Comparison of ENCODE assay signal across 8 mouse cellular contexts in genomic region chr8:126586599-126587577, GRCm38 (mm10). TPM values are rescaled to one million over a fixed set of nuclear protein-coding genes. Genes with fewer than 3 reads are reported as not detected.
DNase-seq lines count a peak whose midpoint lies in the region; ATAC-seq and TF ChIP-seq lines count a peak whose summit lies in the region.

No protein-coding gene starts in this region.

- no peak overlapping the region for H3K4me3 ChIP-seq in hindbrain, embryonic 11.5 days (ENCODE audit: low read depth, low read length)
- H3K4me3 ChIP-seq in hindbrain, embryonic 10.5 days = no peak overlapping the region
- no peak overlapping the region for H3K4me3 ChIP-seq in forebrain, embryonic 14.5 days (ENCODE audit: low read depth, low read length)
- no peak overlapping the region for H3K4me3 ChIP-seq in liver, embryonic 14.5 days (ENCODE audit: insufficient read depth in 1 of 2, low read depth in 2 of 2, low read length in 2 of 2)

- DNase-seq in hindbrain, embryonic 11.5 days (ENCODE audit: low spot score) = peak; percentile 19
- DNase-seq in hindbrain, embryonic 10.5 days (ENCODE audit: low spot score) = no peak
- DNase-seq in CD4-positive helper T cell, adult 2 months (ENCODE audit: low read depth, low spot score) = peak; percentile 47
- no peak for DNase-seq in forebrain, embryonic 14.5 days (ENCODE audit: low spot score)
- no peak for DNase-seq in liver, embryonic 14.5 days (ENCODE audit: low read depth in 3 of 3, low spot score in 3 of 3)
- DNase-seq in Muller cell, postnatal 12 days (ENCODE audit: inconsistent ontology term) = no peak
- no peak for DNase-seq in embryo, embryonic 10.5 days (ENCODE audit: low spot score)

- no peak overlapping the region for H3K4me2 ChIP-seq in hindbrain, embryonic 11.5 days (replicated peaks; ENCODE audit: low read depth, low read length)
- H3K4me2 ChIP-seq in forebrain, embryonic 14.5 days (ENCODE audit: low read length) = peak overlapping the region; percentile 100
- peak overlapping the region; percentile 89 for H3K4me2 ChIP-seq in liver, embryonic 14.5 days (ENCODE audit: low read depth)

- no peak overlapping the region for H3K9ac ChIP-seq in hindbrain, embryonic 11.5 days (ENCODE audit: low read depth, low read length)
- H3K9ac ChIP-seq in forebrain, embryonic 14.5 days (ENCODE audit: low read length) = no peak overlapping the region
- no peak overlapping the region for H3K9ac ChIP-seq in liver, embryonic 14.5 days (replicated peaks)

- peaks cover 9% of the 10 kb centered on the region; the same call in 1 of the 2 replicates for H3K4me1 ChIP-seq in hindbrain, embryonic 11.5 days (replicated peaks; ENCODE audit: control insufficient read depth, insufficient read depth, low read length)
- peaks cover 88% of the 10 kb centered on the region for H3K4me1 ChIP-seq in hindbrain, embryonic 10.5 days (replicated peaks)
- H3K4me1 ChIP-seq in forebrain, embryonic 14.5 days (ENCODE audit: control insufficient read depth, insufficient read depth, low read length) = peaks cover 52% of the 10 kb centered on the region
- H3K4me1 ChIP-seq in liver, embryonic 14.5 days (replicated peaks; ENCODE audit: control insufficient read depth in 2 of 2, insufficient read depth in 2 of 2, low read length in 1 of 2) = peaks cover 17 to 41% of the 10 kb centered on the region in 2 experiments

- no peak overlapping the region for H3K27ac ChIP-seq in hindbrain, embryonic 11.5 days (ENCODE audit: low read depth, low read length)
- no peak overlapping the region for H3K27ac ChIP-seq in hindbrain, embryonic 10.5 days
- H3K27ac ChIP-seq in forebrain, embryonic 14.5 days (ENCODE audit: low read depth, low read length) = no peak overlapping the region; the same call in 1 of the 2 replicates
- H3K27ac ChIP-seq in liver, embryonic 14.5 days = 0 out of 2 replicates have a peak overlapping the region, but pooled peaks have one; percentile 9

- H3K36me3 ChIP-seq in hindbrain, embryonic 11.5 days (ENCODE audit: control insufficient read depth, insufficient read depth, low read length) = no peaks in the 10 kb centered on the region
- H3K36me3 ChIP-seq in hindbrain, embryonic 10.5 days = peaks cover 32% of the 10 kb centered on the region
- H3K36me3 ChIP-seq in forebrain, embryonic 14.5 days (ENCODE audit: control insufficient read depth, insufficient read depth, low read length) = peaks cover 41% of the 10 kb centered on the region
- H3K36me3 ChIP-seq in liver, embryonic 14.5 days (replicated peaks; ENCODE audit: control insufficient read depth, insufficient read depth, low read depth) = no peaks in the 10 kb centered on the region; the same call in 1 of the 2 replicates

- TF ChIP-seq CTCF in liver, embryonic 14.5 days (IDR thresholded peaks at IDR 0.05; ENCODE audit: low read depth) = 0 out of 2 replicates have a peak, but pooled peaks have one; percentile 6

- no peak for TF ChIP-seq EP300 in liver, embryonic 14.5 days (IDR thresholded peaks at IDR 0.05; ENCODE audit: low read depth)

- no peaks in the 10 kb centered on the region for H3K9me3 ChIP-seq in hindbrain, embryonic 11.5 days (ENCODE audit: control insufficient read depth, low read length)
- no peaks in the 10 kb centered on the region for H3K9me3 ChIP-seq in hindbrain, embryonic 10.5 days
- H3K9me3 ChIP-seq in forebrain, embryonic 14.5 days (replicated peaks; ENCODE audit: control insufficient read depth, low read length) = no peaks in the 10 kb centered on the region
- no peaks in the 10 kb centered on the region for H3K9me3 ChIP-seq in liver, embryonic 14.5 days (ENCODE audit: control insufficient read depth, low read length)

- 83% methylated on average over 10 of the region's 10 CpGs for WGBS in hindbrain, embryonic 11.5 days
- 84% methylated on average over 10 of the region's 10 CpGs for WGBS in hindbrain, embryonic 10.5 days
- 78% methylated on average over 10 of the region's 10 CpGs for WGBS in forebrain, embryonic 14.5 days
- 61% methylated on average over 10 of the region's 10 CpGs for WGBS in liver, embryonic 14.5 days (ENCODE audit: insufficient replicate concordance)

- ATAC-seq in hindbrain, embryonic 11.5 days (ENCODE audit: low FRiP score) = no peak
- ATAC-seq in forebrain, embryonic 14.5 days = no peak
- no peak for ATAC-seq in liver, embryonic 14.5 days (ENCODE audit: insufficient read depth)
- no peak for ATAC-seq in activated CD4-positive, CD25-positive, alpha-beta regulatory T cell, adult 4 months

- no peaks in the 10 kb centered on the region for H3K27me3 ChIP-seq in hindbrain, embryonic 11.5 days (ENCODE audit: control insufficient read depth, insufficient read depth, low read length)
- no peaks in the 10 kb centered on the region for H3K27me3 ChIP-seq in hindbrain, embryonic 10.5 days (ENCODE audit: insufficient read depth, poor library complexity, severe bottlenecking)
- H3K27me3 ChIP-seq in forebrain, embryonic 14.5 days (replicated peaks; ENCODE audit: control insufficient read depth, insufficient read depth, low read length) = no peaks in the 10 kb centered on the region
- no peaks in the 10 kb centered on the region for H3K27me3 ChIP-seq in liver, embryonic 14.5 days (ENCODE audit: control insufficient read depth, insufficient read depth, low read length)

RNA-seq across cellular contexts. Expression of gene Irf2bp2, which starts 6.9 kb away (rescaled TPM):
- 4.8 and 5.5 TPM in 2 replicates for polyA plus RNA-seq in hindbrain, embryonic 11.5 days (2014; fragmentation: Nextera tagmentation; extraction: Ambion mirVana)
- polyA plus RNA-seq in hindbrain, embryonic 10.5 days (2016; fragmentation: Nextera tagmentation; extraction: Ambion mirVana) = 3.3 and 4.3 TPM in 2 replicates
- 7.9 and 8.3 TPM in 2 replicates for polyA plus RNA-seq in forebrain, embryonic 14.5 days (2014; fragmentation: Nextera tagmentation; extraction: Ambion mirVana)
- 10.9 and 11.5 TPM in 2 replicates for polyA plus RNA-seq in liver, embryonic 14.5 days (2012; rRNA removed)
- polyA plus RNA-seq in liver, embryonic 14.5 days (2014; fragmentation: Nextera tagmentation; extraction: Ambion mirVana) = 2.8 and 3.2 TPM in 2 replicates
- 10 to 100 TPM; 17.8 to 22.2 TPM for polyA plus RNA-seq in activated CD4-positive, CD25-positive, alpha-beta regulatory T cell, adult 4 months (2017; shearing (Covaris generic))

Comparison
In these comparisons a context has a peak if more than half of its experiments do, and no peak if none do; other contexts are left out.
1. DNase-seq: peak in hindbrain, embryonic 11.5 days (single experiment) and CD4-positive helper T cell, adult 2 months (single experiment); none in hindbrain, embryonic 10.5 days (single experiment), forebrain, embryonic 14.5 days (single experiment), liver, embryonic 14.5 days (0 of 3), Muller cell, postnatal 12 days (single experiment) and embryo, embryonic 10.5 days (single experiment).